Mouse (Mus musculus): ENCODE data around the gene Opcml.

- TF ChIP-seq CTCF (conservative IDR thresholded peaks at IDR 0.05; ENCODE audit: low read length) (no peak), NANOG (IDR thresholded peaks at IDR 0.05; ENCODE audit: borderline replicate concordance, low read length) (no peak), POU5F1 (IDR thresholded peaks at IDR 0.05; ENCODE audit: borderline replicate concordance, low read length) (no peak)
Measured at GRCm38 (mm10) chr9:28489828-28490227, 699.3 kb downstream of the Opcml start.
